Mouse (Mus musculus) gastrocnemius, postnatal 4 days (tissue): ENCODE measurements around the gene Cttn. TPM values are rescaled to one million over a fixed set of nuclear protein-coding genes. Genes with fewer than 3 reads are reported as not detected.

Experiments
- DNase-seq, 2 experiments: peaks; one replicate each; pipeline ENCODE4 v3.0.0; 2021 to 2022; ENCODE audit warnings: low spot score in 2 of 2, mixed read lengths in 2 of 2
- total RNA-seq, 2 experiments: library from RNA; stranded (reverse); gene quantifications; 2 replicates each; pipeline ENCODE4 v1.2.3; 2021

Gene Cttn
- total RNA-seq, 2 experiments from 2014 or later = 96.3 to 98.5 TPM

DNA sequence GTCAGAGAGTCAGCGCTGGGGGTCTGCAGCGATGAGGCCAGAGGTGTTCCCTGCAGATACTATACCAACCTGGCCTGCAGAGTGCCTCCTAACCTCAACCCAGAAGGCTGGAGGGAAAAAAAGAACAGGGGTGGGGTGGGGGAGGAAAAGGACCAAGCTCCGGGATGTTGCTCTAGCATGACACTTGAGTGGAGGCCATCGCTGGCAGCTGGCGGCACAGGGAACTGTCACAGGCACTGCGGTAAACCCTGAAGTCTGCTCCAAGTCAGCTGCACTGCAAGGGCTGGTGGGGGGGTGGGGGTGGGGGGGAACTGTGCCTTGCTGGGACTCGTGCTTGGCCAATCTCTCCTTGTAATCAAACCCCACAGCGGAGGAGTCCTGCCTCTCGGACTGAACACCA is 20.1 kb downstream of the Cttn start:
- no peak for DNase-seq

DNA sequence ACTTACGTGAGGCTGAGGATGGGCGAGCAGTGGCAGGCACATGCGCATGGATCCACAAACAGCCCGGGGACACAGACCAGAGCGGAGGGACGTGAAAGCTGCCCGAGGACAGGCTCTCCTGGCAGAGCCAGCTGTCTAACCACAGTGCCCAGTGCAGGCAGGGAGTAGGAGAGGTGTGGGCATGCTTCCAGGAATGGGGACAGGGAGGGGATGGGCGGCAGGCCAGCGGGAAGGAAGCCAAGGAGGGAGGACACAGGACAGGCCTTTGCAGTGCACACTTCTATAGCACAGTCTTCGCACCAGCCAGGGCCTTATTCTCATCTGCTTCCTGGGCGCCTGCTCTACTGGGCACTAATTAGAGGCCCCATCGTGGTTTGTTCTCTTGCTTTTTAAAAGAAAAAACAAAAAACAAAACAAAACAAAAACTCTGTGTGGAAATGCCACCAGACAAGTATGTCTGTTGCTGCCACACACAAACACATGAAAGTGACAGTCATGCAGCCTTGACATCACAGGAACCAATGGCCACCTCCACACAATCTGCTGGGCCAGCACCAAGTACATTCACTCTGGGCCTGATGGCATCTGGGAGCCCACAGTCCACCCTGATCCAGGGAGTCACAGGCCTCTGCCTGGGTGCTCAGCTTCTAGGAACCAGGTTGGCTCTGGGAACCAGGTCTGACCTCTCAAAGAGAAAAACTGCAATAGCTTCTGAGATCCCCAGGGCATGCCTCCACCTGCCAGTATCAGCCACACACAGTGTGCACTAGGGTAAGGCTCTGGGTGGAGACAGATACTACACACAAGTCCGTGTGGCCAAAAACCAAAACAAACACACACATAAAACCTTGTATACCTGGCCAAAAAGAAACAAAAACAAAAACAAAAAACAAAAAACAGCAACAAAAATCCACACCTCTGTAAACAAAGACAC is 20.9 kb downstream of the Cttn start:
- peak; percentile 58 to 82 for DNase-seq

DNA sequence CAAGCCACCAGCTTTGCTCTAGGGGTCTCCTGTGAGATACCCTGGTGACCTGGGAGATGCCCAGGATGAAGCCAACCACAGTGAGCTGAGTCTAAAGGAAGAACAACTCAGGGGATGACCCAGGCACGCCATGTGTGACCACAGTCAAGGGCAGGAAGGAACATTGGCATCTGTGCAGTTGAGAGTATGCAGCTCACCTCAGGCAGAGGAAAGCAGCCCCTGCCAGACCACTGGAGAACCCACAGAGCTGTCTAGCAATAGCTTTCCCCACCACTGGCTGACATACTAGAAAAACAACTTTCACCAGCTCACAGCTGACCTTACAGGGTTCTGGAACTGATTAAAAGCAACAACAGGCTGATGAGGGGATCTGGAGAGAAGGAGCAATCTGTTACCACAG is 22.6 kb downstream of the Cttn start:
- DNase-seq = no peak

DNA sequence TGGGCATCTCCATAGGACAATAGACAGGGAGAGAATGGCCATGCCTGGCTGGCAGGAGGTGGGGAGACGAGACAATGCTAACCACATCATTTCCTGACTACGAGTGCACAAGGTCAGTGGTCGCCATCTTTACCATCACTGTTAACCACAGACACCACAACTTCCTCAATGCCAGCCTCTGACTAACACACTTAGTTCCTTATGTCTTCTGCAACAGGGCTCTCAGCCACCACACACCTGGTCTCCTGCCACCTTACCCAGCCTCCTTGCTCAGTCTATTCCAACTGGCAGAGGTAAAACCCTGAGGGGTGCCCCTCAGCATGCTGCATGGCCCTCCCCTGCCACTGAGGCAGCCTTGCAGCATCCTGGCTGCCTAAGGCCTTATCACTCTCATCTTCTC is 23.7 kb downstream of the Cttn start:
- DNase-seq = no peak

DNA sequence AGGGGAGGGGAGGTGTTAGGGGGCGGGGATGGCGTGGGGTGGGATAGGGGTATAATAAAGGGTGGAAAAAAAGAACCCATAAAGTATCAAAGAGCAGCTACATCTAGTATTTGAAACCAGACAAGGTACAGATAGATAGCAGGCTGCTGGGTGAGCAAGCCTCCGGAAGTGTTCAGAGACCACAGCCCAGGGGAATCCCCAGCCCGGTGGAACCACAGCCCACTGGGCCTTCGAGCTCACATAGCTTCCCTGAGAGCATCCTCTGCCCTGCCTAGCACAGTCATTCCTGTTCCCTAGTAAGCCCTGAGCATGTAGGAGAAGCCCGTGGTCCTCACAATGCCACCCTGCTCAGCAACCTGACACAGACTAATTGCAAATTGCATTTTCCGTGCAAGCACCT is 26.0 kb downstream of the Cttn start:
- DNase-seq = no peak

DNA sequence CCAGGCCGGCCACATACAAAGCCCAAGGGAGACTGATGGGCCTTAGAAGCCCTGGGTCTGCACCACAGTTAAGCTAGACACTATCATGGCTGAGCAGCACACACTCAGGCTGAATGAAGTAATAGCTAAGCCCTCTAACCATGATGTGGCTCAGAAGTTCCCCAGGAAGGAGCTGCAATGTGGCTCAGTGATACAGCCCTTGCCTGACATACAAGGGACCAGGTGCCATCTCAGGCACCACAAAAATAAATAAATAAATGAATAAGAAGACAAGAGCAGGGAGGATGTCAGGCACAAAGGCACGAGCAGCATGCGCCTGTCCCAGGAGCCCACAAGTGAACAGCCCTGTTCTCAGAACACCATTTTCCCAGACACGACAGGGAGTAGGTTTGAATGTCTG is 28.8 kb downstream of the Cttn start:
- DNase-seq = no peak

DNA sequence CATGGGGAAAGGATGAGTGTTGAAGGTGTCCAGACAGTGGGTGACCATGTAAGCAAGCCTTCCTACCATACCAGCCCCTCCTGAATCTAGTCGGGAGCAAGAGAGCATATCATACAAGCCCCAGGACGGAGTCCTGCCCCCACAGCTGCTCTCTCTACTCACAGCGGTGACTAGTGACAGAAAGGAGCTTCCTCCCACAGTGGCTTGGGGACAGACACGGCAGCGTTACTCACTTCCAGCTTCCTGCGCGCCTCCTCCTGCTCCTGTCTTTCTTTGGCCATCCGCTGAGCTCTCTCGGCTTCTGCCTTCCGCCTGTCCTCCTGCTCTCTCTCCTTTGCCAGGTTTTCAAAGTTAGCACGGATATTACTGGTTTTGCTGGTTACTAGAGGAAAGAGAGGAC is 29.3 kb downstream of the Cttn start:
- no peak for DNase-seq

DNA sequence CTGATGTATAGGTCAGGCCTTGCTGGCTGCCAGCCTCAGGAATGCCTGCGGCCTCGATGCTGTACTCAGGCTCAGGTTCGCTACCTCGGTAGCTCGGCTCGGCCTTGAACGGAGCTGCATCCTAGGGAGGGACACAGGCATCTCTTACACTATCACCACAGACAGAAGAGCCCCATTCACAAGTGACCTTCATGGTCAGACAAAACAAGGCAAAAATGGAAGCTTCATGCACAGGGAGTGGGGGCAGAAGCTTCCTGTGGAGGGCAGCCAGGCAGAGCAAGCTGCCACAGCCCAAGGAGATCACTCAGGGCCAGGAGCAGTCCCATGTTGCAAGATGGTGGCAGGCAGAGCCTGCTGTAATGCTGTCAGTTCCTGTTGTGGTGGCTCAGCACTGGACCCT is 32.0 kb downstream of the Cttn start:
- DNase-seq = no peak

DNA sequence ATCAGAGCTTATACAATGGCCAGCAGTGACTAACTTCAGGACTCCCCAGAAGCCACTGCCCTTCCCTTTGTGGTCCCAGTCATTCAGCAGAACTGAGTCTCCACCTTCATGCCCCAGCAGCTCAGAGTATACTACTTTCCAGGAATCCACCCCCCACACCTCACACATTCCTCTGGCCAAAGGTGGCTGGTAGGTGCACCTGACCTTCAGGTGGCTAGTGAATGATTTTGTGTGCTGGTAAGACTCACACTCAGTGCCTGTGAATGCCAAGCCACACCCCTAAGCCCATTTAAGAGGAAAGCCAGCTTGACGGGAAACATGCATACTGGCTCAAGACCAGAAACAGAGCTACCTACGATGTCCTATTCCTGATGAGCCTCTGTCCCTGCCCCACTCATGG is 37.9 kb downstream of the Cttn start:
- no peak for DNase-seq

DNA sequence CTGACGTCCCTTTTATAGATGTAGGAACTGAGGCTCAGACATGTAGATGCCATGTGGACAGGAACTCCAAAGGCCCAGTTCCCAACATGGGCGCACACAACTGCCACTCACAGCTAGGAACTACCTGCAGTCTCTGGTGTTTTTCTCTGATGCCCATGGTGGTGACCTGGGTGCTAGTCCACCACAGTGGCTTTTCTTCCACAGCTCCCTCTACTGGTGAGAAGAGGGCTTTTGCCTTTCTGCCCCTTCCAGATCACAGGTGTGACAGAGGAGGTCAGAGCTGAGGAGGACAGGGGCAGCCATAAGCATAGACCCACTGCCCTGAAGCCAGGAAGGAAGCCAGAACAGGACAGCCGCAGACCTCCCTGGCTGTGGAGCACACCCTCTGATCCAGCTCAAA is 43.3 kb downstream of the Cttn start:
- no peak for DNase-seq

DNA sequence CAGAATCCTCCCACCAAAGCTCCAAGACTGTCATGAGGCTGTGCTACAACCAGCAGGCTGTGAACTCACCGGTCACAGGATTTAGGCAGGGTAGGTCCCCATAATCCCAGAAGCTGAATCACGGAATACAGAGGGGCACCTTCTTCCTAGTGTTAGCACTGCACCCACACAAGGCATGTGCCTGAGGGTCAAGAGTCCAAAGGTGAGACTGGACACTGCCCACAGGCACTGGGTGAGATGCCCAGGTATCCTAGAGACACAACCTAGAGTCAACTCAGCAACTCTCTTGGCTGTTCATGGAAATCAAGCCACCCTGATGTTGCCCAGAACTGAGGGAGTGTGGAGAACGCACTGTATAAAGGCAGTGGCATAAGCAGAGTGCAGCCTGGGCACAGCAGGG is 44.2 kb downstream of the Cttn start:
- no peak for DNase-seq

DNA sequence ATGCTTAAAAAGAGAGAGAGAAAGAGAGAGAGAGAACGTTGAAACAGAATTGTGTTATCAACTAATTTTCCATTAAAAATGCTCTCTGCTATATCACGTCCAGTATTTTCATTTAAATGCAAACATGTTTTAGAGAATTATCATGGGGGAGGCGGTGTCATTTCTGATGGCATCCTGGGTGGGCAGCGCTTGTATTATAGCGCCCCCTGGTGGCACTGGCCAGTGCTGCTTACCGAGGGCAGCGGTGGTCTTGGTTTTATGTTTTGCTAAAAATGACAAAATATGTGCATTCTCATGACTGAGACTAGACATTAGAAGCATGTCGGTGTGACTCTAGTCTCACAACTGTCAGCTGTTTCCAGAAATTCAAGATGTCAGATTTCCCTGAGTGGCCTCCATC is 44.9 kb downstream of the Cttn start:
- peak in 1 of 2 experiments; percentile 60 for DNase-seq

DNA sequence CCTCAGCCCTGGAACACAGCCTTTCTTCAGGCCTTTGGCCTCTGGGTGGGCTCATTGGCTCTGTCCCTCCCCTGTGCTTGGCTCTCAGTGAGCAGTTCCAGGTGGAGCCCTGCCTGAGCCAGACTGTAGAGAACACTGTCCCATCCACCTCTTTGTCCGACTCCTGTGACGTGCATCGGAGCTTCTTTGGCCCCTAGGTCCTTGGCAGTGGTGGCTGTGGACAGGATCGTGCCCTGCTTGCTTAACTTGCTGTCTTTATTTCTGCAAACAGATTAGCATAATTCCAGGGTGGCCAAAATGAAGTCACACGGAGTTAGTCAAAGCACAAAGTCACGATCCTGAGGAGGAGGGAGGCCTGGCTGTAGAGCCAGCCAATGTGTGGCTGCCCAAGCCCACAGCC is 49.3 kb downstream of the Cttn start:
- no peak for DNase-seq

DNA sequence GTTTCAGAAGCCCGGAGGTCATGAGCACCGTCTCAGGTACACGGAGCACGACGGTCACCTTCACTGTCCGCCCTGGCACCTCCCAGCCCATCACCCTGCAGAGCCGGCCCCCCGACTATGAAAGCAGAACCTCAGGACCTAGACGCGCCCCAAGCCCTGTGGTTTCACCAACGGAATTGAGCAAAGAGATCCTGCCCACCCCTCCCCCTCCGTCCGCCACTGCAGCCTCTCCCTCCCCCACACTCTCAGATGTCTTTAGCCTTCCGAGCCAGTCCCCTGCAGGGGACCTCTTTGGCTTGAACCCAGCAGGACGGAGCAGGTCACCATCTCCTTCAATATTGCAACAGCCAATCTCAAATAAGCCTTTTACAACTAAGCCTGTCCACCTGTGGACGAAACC is 50.3 kb downstream of the Cttn start:
- DNase-seq = no peak

DNA sequence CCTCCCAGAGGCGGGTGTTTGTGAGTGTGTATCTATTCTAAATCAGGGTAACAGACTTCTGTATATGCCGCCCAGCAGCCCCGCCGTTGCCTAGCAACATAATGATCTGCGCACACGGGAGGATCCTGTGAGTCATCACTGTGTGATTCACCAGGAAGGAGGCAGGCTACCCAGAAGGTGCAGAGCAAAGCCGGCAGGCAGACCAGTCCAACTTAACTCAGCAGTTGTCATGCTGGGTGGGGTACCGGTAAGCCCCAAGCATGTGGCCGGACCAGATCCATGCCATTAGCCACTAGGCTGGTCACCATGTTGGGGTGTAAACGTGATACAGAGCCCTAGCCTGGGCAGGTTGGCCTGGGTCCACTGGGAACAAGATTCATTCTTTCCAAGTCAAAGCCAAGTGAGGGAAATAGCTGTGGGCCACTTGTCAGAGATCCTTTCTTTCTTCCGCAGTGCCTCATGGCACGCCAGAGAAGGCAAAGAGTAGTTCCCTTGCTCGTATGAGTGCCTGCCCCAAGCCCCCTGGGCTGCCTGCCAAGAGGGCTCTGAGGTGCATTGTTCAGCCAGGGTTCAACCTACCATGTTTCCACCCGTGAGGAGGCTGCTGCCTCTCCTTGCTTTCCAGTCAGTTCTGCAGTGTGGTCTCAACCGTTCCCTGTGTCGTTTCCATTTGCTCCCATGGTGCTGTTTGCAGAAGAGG is 53.0 kb downstream of the Cttn start:
- no peak for DNase-seq

DNA sequence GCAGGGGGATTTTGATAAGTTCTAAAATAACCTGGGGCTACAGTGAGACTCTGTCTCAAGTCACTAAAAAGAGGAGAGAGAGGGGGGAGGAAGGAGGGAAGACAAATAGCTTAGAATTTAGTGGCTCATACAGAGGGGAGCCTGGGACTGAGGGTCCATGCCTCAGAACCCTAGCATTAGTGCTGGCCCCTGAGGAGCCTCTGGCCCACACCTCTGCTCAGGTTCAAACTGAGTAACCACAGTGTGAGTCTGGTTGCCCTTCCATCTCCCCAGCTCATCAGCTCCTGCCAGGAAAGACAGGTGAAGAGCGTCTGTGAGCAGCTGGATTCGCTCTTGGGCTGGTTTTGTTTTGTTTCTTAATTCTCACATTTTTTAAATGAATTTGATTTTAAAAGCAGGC is 53.6 kb downstream of the Cttn start:
- no peak for DNase-seq

DNA sequence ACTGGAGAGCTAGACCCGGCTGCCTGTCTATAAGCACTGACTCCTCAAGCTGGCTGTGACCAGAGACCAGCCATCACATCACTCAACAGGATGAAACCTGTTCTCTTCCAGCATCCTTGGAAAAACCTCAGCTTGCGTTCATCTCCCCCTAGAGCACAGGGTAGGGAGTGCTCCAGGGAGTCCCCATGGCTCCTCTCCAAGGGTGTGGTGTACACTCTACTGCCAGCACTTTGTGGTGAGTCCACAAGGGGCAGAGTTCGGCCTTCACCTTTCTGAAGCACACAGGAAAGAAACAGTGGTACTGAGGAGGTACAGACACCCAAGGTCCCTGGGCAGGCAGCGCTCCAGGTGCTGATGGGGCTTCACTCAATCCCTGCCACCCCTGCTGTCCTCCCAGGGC is 55.0 kb downstream of the Cttn start:
- DNase-seq = no peak

DNA sequence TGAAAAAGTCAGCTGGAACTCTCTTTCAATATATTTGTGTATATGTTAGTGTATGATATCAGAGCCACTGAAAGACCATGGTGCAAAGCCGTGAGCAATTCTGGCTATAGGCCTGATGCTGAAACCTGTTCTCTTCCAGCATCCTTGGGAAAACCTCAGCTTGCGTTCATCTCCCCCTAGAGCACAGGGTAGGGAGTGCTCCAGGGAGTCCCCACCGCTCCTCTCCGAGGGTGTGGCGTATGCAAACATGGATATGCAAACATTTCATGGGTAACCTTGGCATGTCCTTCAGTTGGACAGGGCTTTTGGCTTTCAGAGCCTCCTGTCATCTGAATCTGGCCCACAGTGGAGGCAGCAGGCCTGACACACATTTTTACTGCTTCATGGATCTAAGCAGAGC is 56.2 kb downstream of the Cttn start:
- DNase-seq = no peak

DNA sequence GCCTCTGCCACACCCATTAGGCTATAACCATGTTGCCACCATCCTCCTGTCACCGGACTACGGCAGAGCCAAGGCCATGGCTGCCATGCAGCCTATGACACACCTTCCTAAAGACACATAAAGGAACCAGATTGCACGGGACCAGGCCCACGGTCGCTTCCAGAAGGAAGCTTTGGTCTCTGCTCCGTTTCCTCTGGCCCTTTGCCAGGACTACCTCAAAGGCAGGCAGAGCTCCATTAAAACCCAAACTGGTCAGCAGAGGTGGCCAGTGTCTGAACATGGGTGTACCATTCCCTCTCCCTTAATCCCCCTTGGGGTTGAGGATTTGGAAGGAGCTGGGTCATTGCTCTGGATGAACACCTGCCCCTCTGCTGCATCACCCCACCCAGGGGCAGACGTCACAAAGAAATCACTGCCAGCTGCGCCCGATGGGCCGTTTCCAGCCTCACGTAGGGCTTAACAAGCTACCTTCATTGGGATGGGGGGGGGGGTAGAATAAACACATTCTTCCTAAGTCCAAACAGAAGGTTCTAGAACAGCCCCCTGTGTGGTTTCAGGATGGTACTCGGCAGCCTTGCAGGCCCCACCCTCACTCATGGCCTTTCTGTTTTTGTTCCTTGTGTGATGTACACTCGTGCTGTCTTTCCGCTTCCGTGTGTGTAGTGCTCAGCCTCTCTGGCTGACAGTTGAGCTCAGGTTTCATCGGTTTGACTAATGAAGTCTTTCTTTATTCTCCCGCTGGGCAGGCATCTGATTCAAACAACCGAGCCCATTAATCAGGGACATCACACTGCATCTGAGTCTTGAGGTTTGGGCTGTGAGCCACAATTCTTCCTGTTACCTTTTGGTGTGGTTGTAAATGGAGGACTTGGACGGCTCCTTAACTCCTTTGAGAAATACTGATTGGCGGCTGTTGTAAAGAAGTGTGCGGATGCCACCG is 58.6 kb downstream of the Cttn start:
- no peak for DNase-seq

DNA sequence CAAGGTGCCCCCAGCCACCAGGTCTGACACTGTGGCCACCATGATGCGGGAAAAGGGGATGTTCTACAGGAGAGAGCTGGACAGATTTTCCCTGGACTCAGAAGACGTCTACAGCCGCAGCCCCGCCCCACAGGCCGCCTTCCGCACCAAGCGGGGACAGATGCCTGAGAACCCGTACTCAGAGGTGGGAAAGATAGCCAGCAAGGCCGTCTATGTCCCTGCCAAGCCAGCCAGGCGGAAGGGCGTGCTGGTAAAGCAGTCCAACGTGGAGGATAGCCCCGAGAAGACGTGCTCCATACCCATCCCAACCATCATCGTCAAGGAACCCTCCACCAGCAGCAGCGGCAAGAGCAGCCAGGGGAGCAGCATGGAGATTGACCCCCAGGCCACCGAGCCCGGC is 61.1 kb downstream of the Cttn start:
- no peak for DNase-seq

DNA sequence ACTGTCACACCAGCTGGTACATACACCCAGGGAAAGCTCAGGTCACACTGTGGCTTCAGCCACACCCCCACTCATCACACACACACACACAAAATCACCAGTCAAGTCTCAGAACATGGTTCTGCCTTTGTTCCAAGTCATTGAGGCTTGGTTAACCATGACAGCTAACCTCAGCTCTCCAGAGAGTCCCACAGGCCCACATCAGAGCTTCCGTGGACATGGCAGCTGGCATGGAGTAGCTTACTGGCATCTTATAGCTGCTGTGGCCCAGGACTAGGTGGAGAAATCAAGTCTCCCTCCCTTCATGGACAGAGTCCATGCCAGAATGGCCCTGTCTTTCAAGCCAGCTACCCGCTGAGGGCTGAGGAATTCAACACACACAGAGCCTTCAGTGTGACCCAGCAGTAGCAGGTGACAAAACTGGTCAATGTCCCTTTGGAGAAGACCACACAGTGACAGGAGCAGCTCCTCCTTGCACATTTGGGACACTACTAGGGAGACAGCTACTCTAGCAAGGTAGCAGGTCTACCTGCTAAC is 62.3 kb downstream of the Cttn start:
- no peak for DNase-seq
